Mouse (Mus musculus) heart, postnatal 36 days (tissue): ENCODE data around the gene Cds1. TPM values are rescaled to one million over a fixed set of nuclear protein-coding genes. Genes with fewer than 3 reads are reported as not detected.

Experiments
- DNase-seq, 2 experiments: peaks; one replicate each; pipeline ENCODE4 v3.0.0; 2021 to 2022
- intact Hi-C: fragments of 180-260 bp; cut with DNase I; formaldehyde crosslinking; loops from one replicate; pipeline ENCODE4 v1.15.1; 2025
- total RNA-seq, 2 experiments: library from RNA; stranded (reverse); gene quantifications; 2 replicates each; pipeline ENCODE4 v1.2.3; 2021

The Cds1 gene
- total RNA-seq, 2 experiments from 2014 or later = 11.7 to 17.7 TPM

- DNase-seq = no peak
- intact Hi-C loops = no loop called here
These were observed 7.7 kb downstream of the Cds1 start for GRCm38 (mm10) chr5:101772621-101773020.

- DNase-seq = no peak
- intact Hi-C loops = no loop called here
These were observed 10.3 kb downstream of the Cds1 start for GRCm38 (mm10) chr5:101775262-101775661.

GRCm38 (mm10) chr5:101776528-101776927, 11.6 kb downstream of the Cds1 start:
- intact Hi-C loops = no loop called here
- DNase-seq = no peak

- no peak for DNase-seq
- intact Hi-C loops = no loop called here
These were observed 14.5 kb downstream of the Cds1 start for GRCm38 (mm10) chr5:101779376-101779863.

- no peak for DNase-seq
These were observed 16.0 kb downstream of the Cds1 start for GRCm38 (mm10) chr5:101780918-101781317.

GRCm38 (mm10) chr5:101784328-101784727, 19.4 kb downstream of the Cds1 start:
- no peak for DNase-seq
- intact Hi-C loops = no loop called here

More at GRCm38 (mm10) chr5:101780918-101781317, 16.0 kb downstream of the Cds1 start:
- intact Hi-C loops = no loop called here

- intact Hi-C loops = no loop called here
- DNase-seq = no peak
These were observed 19.9 kb downstream of the Cds1 start for GRCm38 (mm10) chr5:101784787-101785186.

- intact Hi-C loops = no loop called here
- no peak for DNase-seq
These were observed 21.1 kb downstream of the Cds1 start for GRCm38 (mm10) chr5:101785921-101786614.

- intact Hi-C loops = no loop called here
These were observed 24.8 kb downstream of the Cds1 start for GRCm38 (mm10) chr5:101789770-101790169.

GRCm38 (mm10) chr5:101790560-101790959, 25.6 kb downstream of the Cds1 start:
- no peak for DNase-seq
- intact Hi-C loops = no loop called here

More at GRCm38 (mm10) chr5:101789770-101790169, 24.8 kb downstream of the Cds1 start:
- DNase-seq = no peak

- DNase-seq = no peak
- intact Hi-C loops = no loop called here
These were observed 27.7 kb downstream of the Cds1 start for GRCm38 (mm10) chr5:101792665-101793064.

- DNase-seq = no peak
- intact Hi-C loops = no loop called here
These were observed 37.0 kb downstream of the Cds1 start for GRCm38 (mm10) chr5:101801891-101802290.

- intact Hi-C loops = no loop called here
- DNase-seq = no peak
These were observed 37.6 kb downstream of the Cds1 start for GRCm38 (mm10) chr5:101802358-101803022.

- no peak for DNase-seq
- intact Hi-C loops = no loop called here
These were observed 46.6 kb downstream of the Cds1 start for GRCm38 (mm10) chr5:101811296-101812169.

GRCm38 (mm10) chr5:101816822-101817221, 51.9 kb downstream of the Cds1 start:
- intact Hi-C loops = no loop called here
- DNase-seq = no peak

- no peak for DNase-seq
- intact Hi-C loops = no loop called here
These were observed 54.3 kb downstream of the Cds1 start for GRCm38 (mm10) chr5:101819216-101819615.

GRCm38 (mm10) chr5:101819844-101820243, 54.9 kb downstream of the Cds1 start:
- DNase-seq = no peak
- intact Hi-C loops = no loop called here

GRCm38 (mm10) chr5:101821052-101821451, 56.1 kb downstream of the Cds1 start:
- intact Hi-C loops = no loop called here
- no peak for DNase-seq

- DNase-seq = no peak
- intact Hi-C loops = no loop called here
These were observed 56.8 kb downstream of the Cds1 start for GRCm38 (mm10) chr5:101821491-101822310.

- no peak for DNase-seq
- intact Hi-C loops = no loop called here
These were observed 57.4 kb downstream of the Cds1 start for GRCm38 (mm10) chr5:101822311-101822670.
